In the genomic region with DNA sequence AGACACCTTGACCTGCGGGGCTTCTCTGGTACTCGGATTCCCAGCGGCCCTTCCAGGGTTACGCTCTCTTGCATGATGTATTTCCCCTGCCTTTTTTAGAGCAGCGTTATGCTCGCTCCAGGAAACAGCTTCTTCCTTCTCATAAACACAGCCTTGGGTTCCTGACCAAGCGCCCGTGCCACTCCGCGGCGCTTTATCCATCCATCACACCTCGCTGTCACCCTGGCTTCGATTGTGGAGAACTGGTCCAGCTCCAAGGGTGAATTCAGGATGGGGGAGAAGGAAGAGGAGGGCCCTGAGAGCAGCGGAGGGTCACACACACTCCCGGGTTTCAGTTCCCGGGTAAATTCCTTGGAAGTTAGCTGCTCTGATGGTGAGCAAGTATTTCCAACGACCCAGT, we compare ENCODE assay signal across 19 mouse cellular contexts. TPM values are rescaled to one million over a fixed set of nuclear protein-coding genes. Genes with fewer than 3 reads are reported as not detected.
A peak's percentile ranks its signal among the peaks of the same experiment; 100 is the strongest.
DNase-seq lines count a peak whose midpoint lies in the region; ATAC-seq and TF ChIP-seq lines count a peak whose summit lies in the region.
"Had no signal": no experiment of that assay in that cellular context is flagged by ENCODE, and none has a peak within 500 bp of the region (broad histone marks: within the 10 kb centered on the region; RNA-seq: fewer than 3 reads in every experiment).

No protein-coding gene starts in this region.

- intact Hi-C loops in heart, postnatal 14 days (cut with DNase I) = no loop called here

- peak overlapping the region; percentile 30 for H3K4me3 ChIP-seq in heart, embryonic 10.5 days
- H3K4me3 ChIP-seq in lung, embryonic 14.5 days (ENCODE audit: low read depth, low read length) = no peak overlapping the region
- H3K4me3 ChIP-seq in lung, adult 2 months (replicated peaks; ENCODE audit: extremely low read depth, low read depth, low read length) = no peak overlapping the region
- H3K4me3 ChIP-seq in limb, embryonic 10.5 days = no peak overlapping the region
- H3K4me3 ChIP-seq in stomach, embryonic 16.5 days (replicated peaks; ENCODE audit: low read length) = no peak overlapping the region
- H3K4me3 ChIP-seq: forebrain, embryonic 13.5 days; hindbrain, embryonic 12.5 days; megakaryocyte, embryonic 14.5 days had no signal

- peaks cover 11% of the 10 kb centered on the region for H3K4me1 ChIP-seq in heart, embryonic 10.5 days
- H3K4me1 ChIP-seq in lung, embryonic 14.5 days (ENCODE audit: insufficient read depth) = no peaks in the 10 kb centered on the region
- H3K4me1 ChIP-seq in lung, adult 2 months (ENCODE audit: control insufficient read depth, insufficient read depth, low read length) = peaks cover 8% of the 10 kb centered on the region
- peaks cover 12% of the 10 kb centered on the region for H3K4me1 ChIP-seq in limb, embryonic 10.5 days
- H3K4me1 ChIP-seq in stomach, embryonic 16.5 days (ENCODE audit: control insufficient read depth, insufficient read depth, low read length) = 0 out of 2 replicates have a peak, but pooled peaks cover 4% of the 10 kb centered on the region
- H3K4me1 ChIP-seq: hindbrain, embryonic 12.5 days had no signal

- no peak for TF ChIP-seq POLR2A in lung, adult 2 months (IDR thresholded peaks at IDR 0.05; ENCODE audit: borderline replicate concordance, extremely low read depth, low read depth, low read length)

- no peak overlapping the region for H3K4me2 ChIP-seq in lung, embryonic 14.5 days
- H3K4me2 ChIP-seq in stomach, embryonic 16.5 days (ENCODE audit: low read depth, low read length) = no peak overlapping the region
- H3K4me2 ChIP-seq: forebrain, embryonic 13.5 days; hindbrain, embryonic 12.5 days had no signal

- TF ChIP-seq CTCF in lung, embryonic 14.5 days (IDR thresholded peaks at IDR 0.05; ENCODE audit: low read depth) = no peak
- TF ChIP-seq CTCF in lung, adult 2 months (IDR thresholded peaks at IDR 0.05; ENCODE audit: insufficient read depth, low read length) = no peak

- no peak overlapping the region for H3K9ac ChIP-seq in lung, embryonic 14.5 days
- H3K9ac ChIP-seq in stomach, embryonic 16.5 days (ENCODE audit: low read length) = no peak overlapping the region
- H3K9ac ChIP-seq: forebrain, embryonic 13.5 days; hindbrain, embryonic 12.5 days; liver, embryonic 14.5 days had no signal

- peaks cover 98% of the 10 kb centered on the region for H3K27me3 ChIP-seq in heart, embryonic 10.5 days (ENCODE audit: insufficient read depth, poor library complexity, severe bottlenecking)
- H3K27me3 ChIP-seq in lung, embryonic 14.5 days (ENCODE audit: insufficient read depth, low read length) = peaks cover 56% of the 10 kb centered on the region
- peaks cover 88% of the 10 kb centered on the region for H3K27me3 ChIP-seq in limb, embryonic 10.5 days (ENCODE audit: low read depth, poor library complexity, severe bottlenecking)
- peaks cover 42% of the 10 kb centered on the region for H3K27me3 ChIP-seq in stomach, embryonic 16.5 days (ENCODE audit: control insufficient read depth, insufficient read depth, low read length)

- WGBS in heart, embryonic 10.5 days = 3% methylated on average over 17 of the region's 17 CpGs
- 2% methylated on average over 17 of the region's 17 CpGs for WGBS in lung, embryonic 14.5 days
- WGBS in lung, adult 2 months = 1% methylated on average over 17 of the region's 17 CpGs
- WGBS in limb, embryonic 10.5 days = 2% methylated on average over 17 of the region's 17 CpGs
- WGBS in stomach, embryonic 16.5 days = 6% methylated on average over 17 of the region's 17 CpGs

- peak; percentile 38; the same call in 1 of the 2 replicates for ATAC-seq in lung, embryonic 14.5 days (ENCODE audit: insufficient read depth)
- peak; percentile 50; the same call in 1 of the 2 replicates for ATAC-seq in stomach, embryonic 16.5 days (ENCODE audit: insufficient read depth, low FRiP score)
- ATAC-seq: forebrain, embryonic 13.5 days had no signal

- H3K27ac ChIP-seq in heart, embryonic 10.5 days = no peak overlapping the region
- no peak overlapping the region for H3K27ac ChIP-seq in lung, embryonic 14.5 days (ENCODE audit: low read depth)
- H3K27ac ChIP-seq in limb, embryonic 10.5 days = no peak overlapping the region
- H3K27ac ChIP-seq in stomach, embryonic 16.5 days (ENCODE audit: low read length) = no peak overlapping the region
- H3K27ac ChIP-seq: forebrain, embryonic 13.5 days; hindbrain, embryonic 12.5 days; liver, embryonic 14.5 days had no signal

- no peaks in the 10 kb centered on the region for H3K36me3 ChIP-seq in heart, embryonic 10.5 days
- no peaks in the 10 kb centered on the region for H3K36me3 ChIP-seq in lung, embryonic 14.5 days (ENCODE audit: insufficient read depth)
- H3K36me3 ChIP-seq in limb, embryonic 10.5 days = no peaks in the 10 kb centered on the region
- H3K36me3 ChIP-seq in stomach, embryonic 16.5 days (ENCODE audit: control insufficient read depth, insufficient read depth, low read length) = no peaks in the 10 kb centered on the region
- H3K36me3 ChIP-seq: hindbrain, embryonic 12.5 days had no signal

- H3K9me3 ChIP-seq in heart, embryonic 10.5 days = no peaks in the 10 kb centered on the region
- H3K9me3 ChIP-seq in lung, embryonic 14.5 days (ENCODE audit: low read depth, low read length) = no peaks in the 10 kb centered on the region
- no peaks in the 10 kb centered on the region for H3K9me3 ChIP-seq in limb, embryonic 10.5 days (replicated peaks)
- no peaks in the 10 kb centered on the region for H3K9me3 ChIP-seq in stomach, embryonic 16.5 days (replicated peaks; ENCODE audit: control insufficient read depth, low read length)
- H3K9me3 ChIP-seq: forebrain, embryonic 13.5 days; hindbrain, embryonic 12.5 days; megakaryocyte, embryonic 14.5 days had no signal

- DNase-seq in heart, embryonic 10.5 days (ENCODE audit: low spot score) = no peak
- DNase-seq in heart, postnatal 14 days = no peak
- DNase-seq in lung, embryonic 14.5 days = peak; percentile 56
- no peak for DNase-seq in lung, adult 2 months
- DNase-seq in limb, embryonic 10.5 days (ENCODE audit: low spot score) = peak; percentile 36
- DNase-seq in ovary, postnatal 10 days (ENCODE audit: low spot score) = no peak
- DNase-seq in kidney, postnatal 25 days = no peak
- DNase-seq: B cell, adult 2 months; cerebellum, adult 8-10 months; kidney, adult 18-20 months; left cerebral cortex, postnatal 4 days had no signal

RNA-seq across cellular contexts. Expression of a gene that starts 28.5 kb away (rescaled TPM):
- polyA plus RNA-seq in heart, embryonic 10.5 days (2016; fragmentation: Nextera tagmentation; extraction: Ambion mirVana) = 0.55 and 2.4 TPM in 2 replicates
- total RNA-seq in heart, postnatal 14 days (2021) = not detected
- polyA plus RNA-seq in lung, embryonic 14.5 days (2014; fragmentation: Nextera tagmentation; extraction: Ambion mirVana) = not detected in 2 replicates
- 0.05 TPM in 1 of 2 replicates, not detected in the other for polyA plus RNA-seq in lung, adult 2 months (2012; rRNA removed)
- 0.65 TPM in 1 of 2 replicates, not detected in the other for polyA plus RNA-seq in limb, embryonic 10.5 days (2016; fragmentation: Nextera tagmentation; extraction: Ambion mirVana)
- polyA plus RNA-seq in stomach, embryonic 16.5 days (2015; fragmentation: Nextera tagmentation; extraction: Ambion mirVana) = 7.2 and 11.1 TPM in 2 replicates
- total RNA-seq: gastrocnemius, postnatal 4 days; layer of hippocampus, postnatal 25 days; left cerebral cortex, postnatal 4 days had no signal
- polyA plus RNA-seq: cortical plate, adult 2 months had no signal

RNA-seq across cellular contexts. Expression of a gene that starts 59.2 kb away (rescaled TPM):
- 119 and 176 TPM in 2 replicates for polyA plus RNA-seq in heart, embryonic 10.5 days (2016; fragmentation: Nextera tagmentation; extraction: Ambion mirVana)
- 100 to 1,000 TPM; 687 to 721 TPM for total RNA-seq in heart, postnatal 14 days (2021)
- 19.5 and 23.3 TPM in 2 replicates for polyA plus RNA-seq in lung, embryonic 14.5 days (2014; fragmentation: Nextera tagmentation; extraction: Ambion mirVana)
- 14.1 and 21.7 TPM in 2 replicates for polyA plus RNA-seq in lung, adult 2 months (2012; rRNA removed)
- 53.9 and 64.8 TPM in 2 replicates for polyA plus RNA-seq in limb, embryonic 10.5 days (2016; fragmentation: Nextera tagmentation; extraction: Ambion mirVana)
- 34.6 and 42.3 TPM in 2 replicates for polyA plus RNA-seq in stomach, embryonic 16.5 days (2015; fragmentation: Nextera tagmentation; extraction: Ambion mirVana)

Comparison
In these comparisons a context has a peak if more than half of its experiments do, and no peak if none do; other contexts are left out.
1. DNase-seq: peak in lung, embryonic 14.5 days (single experiment) and limb, embryonic 10.5 days (single experiment); none in heart, embryonic 10.5 days (single experiment), heart, postnatal 14 days (0 of 2), lung, adult 2 months (single experiment), ovary, postnatal 10 days (single experiment) and kidney, postnatal 25 days (0 of 2).